Comparison of ENCODE assay signal across 16 mouse cellular contexts in the genomic region with DNA sequence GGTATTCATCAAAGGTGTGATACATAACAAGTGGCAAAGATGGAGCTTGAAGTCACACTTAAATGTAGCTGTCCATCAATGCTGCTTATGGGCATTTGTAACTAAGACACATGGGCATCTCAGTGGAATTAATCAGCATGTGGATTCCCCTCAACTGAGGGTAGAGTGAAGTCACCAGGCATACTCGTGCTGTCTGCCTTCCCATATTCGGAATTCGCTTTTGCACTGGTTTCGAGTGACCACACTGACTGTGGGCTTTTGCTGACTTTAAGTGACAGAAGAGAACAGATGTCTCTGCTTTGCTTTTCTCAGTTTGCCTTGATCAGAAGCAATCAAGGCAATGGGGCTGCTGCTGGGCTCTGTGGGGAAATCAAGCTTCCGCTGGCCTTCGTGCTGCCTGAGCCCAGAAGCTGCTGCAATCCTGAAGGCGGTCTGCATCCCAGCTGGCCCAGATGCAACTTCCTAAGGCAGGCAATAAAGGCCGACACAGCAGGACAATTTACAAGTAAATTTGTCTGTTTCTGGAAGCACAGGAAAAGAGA.
DNase-seq lines count a peak whose midpoint lies in the region; ATAC-seq and TF ChIP-seq lines count a peak whose summit lies in the region.
"Had no signal": no experiment of that assay in that cellular context is flagged by ENCODE, and none has a peak within 500 bp of the region (broad histone marks: within the 10 kb centered on the region; RNA-seq: fewer than 3 reads in every experiment).

No protein-coding gene starts in this region.

- DNase-seq in kidney, postnatal 10 days: peak; percentile 47
- no peak for DNase-seq in kidney, postnatal 25 days
- DNase-seq in midbrain, postnatal 0 days (ENCODE audit: low spot score): peak; percentile 32
- peak; percentile 40 for DNase-seq in forelimb bud, embryonic 11.5 days (ENCODE audit: low read depth, low spot score)
- DNase-seq in telencephalon, adult 2 months (ENCODE audit: low read depth, low spot score): peak; percentile 31
- DNase-seq in layer of hippocampus, postnatal 36 days: no peak
- DNase-seq: cerebellum, adult 2 months; kidney, adult 8-10 months; lung, postnatal 14 days had no signal

- H3K9me3 ChIP-seq in midbrain, postnatal 0 days (ENCODE audit: low read length): no peaks in the 10 kb centered on the region
- H3K9me3 ChIP-seq in midbrain, embryonic 15.5 days: no peaks in the 10 kb centered on the region
- H3K9me3 ChIP-seq: hindbrain, embryonic 15.5 days; midbrain, embryonic 13.5 days; neural tube, embryonic 12.5 days had no signal

- H3K27ac ChIP-seq in midbrain, postnatal 0 days (ENCODE audit: low read depth, low read length): no peak overlapping the region
- no peak overlapping the region for H3K27ac ChIP-seq in midbrain, embryonic 15.5 days
- H3K27ac ChIP-seq: heart, adult 2 months; hindbrain, embryonic 15.5 days; midbrain, embryonic 13.5 days; neural tube, embryonic 12.5 days had no signal

- no peaks in the 10 kb centered on the region for H3K36me3 ChIP-seq in midbrain, postnatal 0 days (ENCODE audit: insufficient read depth, low read length)
- H3K36me3 ChIP-seq in midbrain, embryonic 15.5 days (replicated peaks): no peaks in the 10 kb centered on the region
- H3K36me3 ChIP-seq: hindbrain, embryonic 15.5 days; midbrain, embryonic 13.5 days; neural tube, embryonic 12.5 days had no signal

- H3K4me2 ChIP-seq in midbrain, postnatal 0 days (ENCODE audit: low read depth, low read length, poor library complexity, severe bottlenecking): no peak overlapping the region
- no peak overlapping the region for H3K4me2 ChIP-seq in midbrain, embryonic 15.5 days
- H3K4me2 ChIP-seq: hindbrain, embryonic 15.5 days; midbrain, embryonic 13.5 days; neural tube, embryonic 12.5 days had no signal

- no peaks in the 10 kb centered on the region for H3K4me1 ChIP-seq in midbrain, postnatal 0 days (ENCODE audit: insufficient read depth, low read length)
- no peaks in the 10 kb centered on the region for H3K4me1 ChIP-seq in midbrain, embryonic 15.5 days
- H3K4me1 ChIP-seq: hindbrain, embryonic 15.5 days; neural tube, embryonic 12.5 days had no signal

- no peak overlapping the region for H3K9ac ChIP-seq in midbrain, postnatal 0 days (replicated peaks; ENCODE audit: low read length, poor library complexity, severe bottlenecking)
- no peak overlapping the region for H3K9ac ChIP-seq in midbrain, embryonic 15.5 days
- H3K9ac ChIP-seq: hindbrain, embryonic 15.5 days; midbrain, embryonic 13.5 days; neural tube, embryonic 12.5 days had no signal

- WGBS in midbrain, postnatal 0 days: 70% methylated on average over 8 of the region's 8 CpGs
- WGBS in midbrain, embryonic 15.5 days: 73% methylated on average over 8 of the region's 8 CpGs

- no peak for ATAC-seq in midbrain, postnatal 0 days (ENCODE audit: low FRiP score)
- no peak for ATAC-seq in midbrain, embryonic 15.5 days (replicated peaks)
- ATAC-seq: activated CD4-positive, CD25-positive, alpha-beta regulatory T cell, adult 4 months; CD4-positive, CD25-positive, alpha-beta regulatory T cell, adult 4 months; midbrain, embryonic 13.5 days had no signal

- no peak overlapping the region for H3K4me3 ChIP-seq in midbrain, postnatal 0 days (ENCODE audit: low read depth, low read length)
- H3K4me3 ChIP-seq in midbrain, embryonic 15.5 days: no peak overlapping the region
- H3K4me3 ChIP-seq: heart, adult 2 months; hindbrain, embryonic 15.5 days; midbrain, embryonic 13.5 days; neural tube, embryonic 12.5 days had no signal

- TF ChIP-seq CTCF in midbrain, postnatal 0 days (IDR thresholded peaks at IDR 0.05): no peak

- H3K27me3 ChIP-seq in midbrain, postnatal 0 days (ENCODE audit: insufficient read depth, low read length): no peaks in the 10 kb centered on the region
- H3K27me3 ChIP-seq in midbrain, embryonic 15.5 days (replicated peaks): no peaks in the 10 kb centered on the region
- H3K27me3 ChIP-seq: hindbrain, embryonic 15.5 days; midbrain, embryonic 13.5 days; neural tube, embryonic 12.5 days had no signal

Comparison
In these comparisons a context has a peak if more than half of its experiments do, and no peak if none do; other contexts are left out.
1. DNase-seq: peak in kidney, postnatal 10 days (single experiment), midbrain, postnatal 0 days (single experiment), forelimb bud, embryonic 11.5 days (single experiment) and telencephalon, adult 2 months (single experiment); none in kidney, postnatal 25 days (0 of 2) and layer of hippocampus, postnatal 36 days (0 of 2).